Mouse (Mus musculus): ENCODE measurements at regions not wholly inside any gene's neighbourhood (a gene's known extent, or its start where the extent isn't known, plus 50 kb on each side); places are given as distances from the start of the nearest gene placed in this dataset.
A peak's percentile ranks its signal among the peaks of the same experiment; 100 is the strongest.

- H3K27me3 ChIP-seq (replicated peaks; ENCODE audit: control insufficient read depth, insufficient read depth, low read length), result no peaks in the 10 kb centered on the region
- H3K27ac ChIP-seq (ENCODE audit: low read depth), result no peak overlapping the region
- no peak overlapping the region for H3K9ac ChIP-seq (ENCODE audit: low read length)
- H3K36me3 ChIP-seq (ENCODE audit: control insufficient read depth, insufficient read depth, low read length), result no peaks in the 10 kb centered on the region
- ATAC-seq (replicated peaks; ENCODE audit: low FRiP score, low TSS enrichment, low read depth) (no peak), DNase-seq (ENCODE audit: low spot score) (no peak)
- H3K4me1 ChIP-seq (replicated peaks; ENCODE audit: control insufficient read depth, insufficient read depth, low read length), result no peaks in the 10 kb centered on the region
- no peak overlapping the region for H3K4me3 ChIP-seq (ENCODE audit: low read depth, low read length)
- 89% methylated on average over 3 of the region's 3 CpGs for WGBS
- H3K4me2 ChIP-seq (ENCODE audit: low read length), result no peak overlapping the region
- H3K9me3 ChIP-seq (ENCODE audit: control insufficient read depth, low read length), result no peaks in the 10 kb centered on the region
Measured at GRCm38 (mm10) chr15:29026219-29026618, 822.7 kb downstream of the Dnah5 start.

- Histone ChIP-seq H3K4me1 (replicated peaks; ENCODE audit: control insufficient read depth, insufficient read depth, low read length) (no peaks in the 10 kb centered on the region), H3K9me3 (ENCODE audit: control insufficient read depth, low read length) (no peaks in the 10 kb centered on the region), H3K27me3 (replicated peaks; ENCODE audit: control insufficient read depth, insufficient read depth, low read length) (no peaks in the 10 kb centered on the region), H3K27ac (ENCODE audit: low read depth) (no peak overlapping the region), H3K4me2 (ENCODE audit: low read length) (no peak overlapping the region), H3K4me3 (ENCODE audit: low read depth, low read length) (no peak overlapping the region), H3K36me3 (ENCODE audit: control insufficient read depth, insufficient read depth, low read length) (no peaks in the 10 kb centered on the region), H3K9ac (ENCODE audit: low read length) (no peak overlapping the region)
- no peak for DNase-seq (ENCODE audit: low spot score)
- ATAC-seq (replicated peaks; ENCODE audit: low FRiP score, low TSS enrichment, low read depth), result no peak
- 56% methylated on average over 2 of the region's 2 CpGs for WGBS
Measured at GRCm38 (mm10) chr15:29038903-29039302, 835.4 kb downstream of the Dnah5 start.

GRCm38 (mm10) chr15:29051166-29051565 is 847.6 kb downstream of the Dnah5 start:
- H3K9ac ChIP-seq (ENCODE audit: low read length), result no peak overlapping the region
- ATAC-seq (replicated peaks; ENCODE audit: low FRiP score, low TSS enrichment, low read depth) (no peak), DNase-seq (ENCODE audit: low spot score) (no peak)
- H3K9me3 ChIP-seq (ENCODE audit: control insufficient read depth, low read length), result no peaks in the 10 kb centered on the region
- WGBS, result 80% methylated on average over 1 of the region's 1 CpGs
- H3K27ac ChIP-seq (ENCODE audit: low read depth), result no peak overlapping the region
- H3K36me3 ChIP-seq (ENCODE audit: control insufficient read depth, insufficient read depth, low read length), result no peaks in the 10 kb centered on the region
- H3K27me3 ChIP-seq (replicated peaks; ENCODE audit: control insufficient read depth, insufficient read depth, low read length), result no peaks in the 10 kb centered on the region
- H3K4me2 ChIP-seq (ENCODE audit: low read length), result no peak overlapping the region
- H3K4me3 ChIP-seq (ENCODE audit: low read depth, low read length), result no peak overlapping the region
- H3K4me1 ChIP-seq (replicated peaks; ENCODE audit: control insufficient read depth, insufficient read depth, low read length), result no peaks in the 10 kb centered on the region

GRCm38 (mm10) chr15:29051787-29052186 is 848.2 kb downstream of the Dnah5 start:
- H3K36me3 ChIP-seq (ENCODE audit: control insufficient read depth, insufficient read depth, low read length), result no peaks in the 10 kb centered on the region
- H3K27me3 ChIP-seq (replicated peaks; ENCODE audit: control insufficient read depth, insufficient read depth, low read length), result no peaks in the 10 kb centered on the region
- H3K9ac ChIP-seq (ENCODE audit: low read length), result no peak overlapping the region
- H3K9me3 ChIP-seq (ENCODE audit: control insufficient read depth, low read length), result no peaks in the 10 kb centered on the region
- no peak overlapping the region for H3K4me3 ChIP-seq (ENCODE audit: low read depth, low read length)
- ATAC-seq (replicated peaks; ENCODE audit: low FRiP score, low TSS enrichment, low read depth) (no peak), DNase-seq (ENCODE audit: low spot score) (no peak)
- no peak overlapping the region for H3K4me2 ChIP-seq (ENCODE audit: low read length)
- H3K27ac ChIP-seq (ENCODE audit: low read depth), result no peak overlapping the region
- 88% methylated on average over 3 of the region's 3 CpGs for WGBS
- no peaks in the 10 kb centered on the region for H3K4me1 ChIP-seq (replicated peaks; ENCODE audit: control insufficient read depth, insufficient read depth, low read length)

- Histone ChIP-seq H3K4me1 (replicated peaks; ENCODE audit: control insufficient read depth, insufficient read depth, low read length) (no peaks in the 10 kb centered on the region), H3K27me3 (replicated peaks; ENCODE audit: control insufficient read depth, insufficient read depth, low read length) (no peaks in the 10 kb centered on the region), H3K4me2 (ENCODE audit: low read length) (no peak overlapping the region), H3K36me3 (ENCODE audit: control insufficient read depth, insufficient read depth, low read length) (no peaks in the 10 kb centered on the region), H3K9ac (ENCODE audit: low read length) (no peak overlapping the region), H3K27ac (ENCODE audit: low read depth) (no peak overlapping the region), H3K9me3 (ENCODE audit: control insufficient read depth, low read length) (no peaks in the 10 kb centered on the region), H3K4me3 (ENCODE audit: low read depth, low read length) (no peak overlapping the region)
- DNase-seq (ENCODE audit: low spot score) (no peak), ATAC-seq (replicated peaks; ENCODE audit: low FRiP score, low TSS enrichment, low read depth) (no peak)
Measured at GRCm38 (mm10) chr15:29061016-29061415, 857.5 kb downstream of the Dnah5 start.

GRCm38 (mm10) chr15:29069066-29069465 is 865.5 kb downstream of the Dnah5 start:
- H3K4me3 ChIP-seq (ENCODE audit: low read depth, low read length), result no peak overlapping the region
- no peak for ATAC-seq (replicated peaks; ENCODE audit: low FRiP score, low TSS enrichment, low read depth)
- H3K4me2 ChIP-seq (ENCODE audit: low read length), result no peak overlapping the region
- DNase-seq (ENCODE audit: low spot score), result no peak
- no peaks in the 10 kb centered on the region for H3K4me1 ChIP-seq (replicated peaks; ENCODE audit: control insufficient read depth, insufficient read depth, low read length)
- no peak overlapping the region for H3K9ac ChIP-seq (ENCODE audit: low read length)
- H3K9me3 ChIP-seq (ENCODE audit: control insufficient read depth, low read length), result no peaks in the 10 kb centered on the region
- 85% methylated on average over 1 of the region's 1 CpGs for WGBS
- H3K27me3 ChIP-seq (replicated peaks; ENCODE audit: control insufficient read depth, insufficient read depth, low read length), result no peaks in the 10 kb centered on the region
- H3K27ac ChIP-seq (ENCODE audit: low read depth), result no peak overlapping the region
- H3K36me3 ChIP-seq (ENCODE audit: control insufficient read depth, insufficient read depth, low read length), result no peaks in the 10 kb centered on the region

- ATAC-seq (replicated peaks; ENCODE audit: low FRiP score, low TSS enrichment, low read depth), result no peak
- no peak overlapping the region for H3K9ac ChIP-seq (ENCODE audit: low read length)
- H3K4me1 ChIP-seq (replicated peaks; ENCODE audit: control insufficient read depth, insufficient read depth, low read length), result no peaks in the 10 kb centered on the region
- no peaks in the 10 kb centered on the region for H3K9me3 ChIP-seq (ENCODE audit: control insufficient read depth, low read length)
- no peak overlapping the region for H3K4me3 ChIP-seq (ENCODE audit: low read depth, low read length)
- no peak overlapping the region for H3K27ac ChIP-seq (ENCODE audit: low read depth)
- H3K4me2 ChIP-seq (ENCODE audit: low read length), result no peak overlapping the region
- H3K27me3 ChIP-seq (replicated peaks; ENCODE audit: control insufficient read depth, insufficient read depth, low read length), result no peaks in the 10 kb centered on the region
- no peaks in the 10 kb centered on the region for H3K36me3 ChIP-seq (ENCODE audit: control insufficient read depth, insufficient read depth, low read length)
- no peak for DNase-seq (ENCODE audit: low spot score)
Measured at GRCm38 (mm10) chr15:29077748-29078147, 874.2 kb downstream of the Dnah5 start.

GRCm38 (mm10) chr15:29104541-29104940 is 901.0 kb downstream of the Dnah5 start:
- H3K36me3 ChIP-seq (ENCODE audit: control insufficient read depth, insufficient read depth, low read length), result no peaks in the 10 kb centered on the region
- WGBS, result 70% methylated on average over 1 of the region's 1 CpGs
- H3K9me3 ChIP-seq (ENCODE audit: control insufficient read depth, low read length), result no peaks in the 10 kb centered on the region
- ATAC-seq (replicated peaks; ENCODE audit: low FRiP score, low TSS enrichment, low read depth) (no peak), DNase-seq (ENCODE audit: low spot score) (no peak)
- H3K4me3 ChIP-seq (ENCODE audit: low read depth, low read length), result no peak overlapping the region
- H3K4me1 ChIP-seq (replicated peaks; ENCODE audit: control insufficient read depth, insufficient read depth, low read length), result no peaks in the 10 kb centered on the region
- H3K4me2 ChIP-seq (ENCODE audit: low read length), result no peak overlapping the region
- H3K27ac ChIP-seq (ENCODE audit: low read depth), result 0 out of 2 replicates have a peak overlapping the region, but pooled peaks have one; percentile 33
- H3K27me3 ChIP-seq (replicated peaks; ENCODE audit: control insufficient read depth, insufficient read depth, low read length), result no peaks in the 10 kb centered on the region
- no peak overlapping the region for H3K9ac ChIP-seq (ENCODE audit: low read length)

GRCm38 (mm10) chr15:29146631-29147030 is 943.1 kb downstream of the Dnah5 start:
- H3K27me3 ChIP-seq (replicated peaks; ENCODE audit: control insufficient read depth, insufficient read depth, low read length), result no peaks in the 10 kb centered on the region
- WGBS, result 96% methylated on average over 2 of the region's 2 CpGs

More at GRCm38 (mm10) chr15:29146631-29147030, 943.1 kb downstream of the Dnah5 start:
- no peak overlapping the region for H3K4me3 ChIP-seq (ENCODE audit: low read depth, low read length)
- no peak overlapping the region for H3K9ac ChIP-seq (ENCODE audit: low read length)
- no peak overlapping the region for H3K4me2 ChIP-seq (ENCODE audit: low read length)
- H3K36me3 ChIP-seq (ENCODE audit: control insufficient read depth, insufficient read depth, low read length), result no peaks in the 10 kb centered on the region
- no peak for DNase-seq (ENCODE audit: low spot score)
- no peaks in the 10 kb centered on the region for H3K9me3 ChIP-seq (ENCODE audit: control insufficient read depth, low read length)
- no peak overlapping the region for H3K27ac ChIP-seq (ENCODE audit: low read depth)
- no peaks in the 10 kb centered on the region for H3K4me1 ChIP-seq (replicated peaks; ENCODE audit: control insufficient read depth, insufficient read depth, low read length)
- no peak for ATAC-seq (replicated peaks; ENCODE audit: low FRiP score, low TSS enrichment, low read depth)

All from intestine, embryonic 14.5 days (tissue).